Mouse (Mus musculus) liver (tissue): ENCODE measurements around the gene Cys1.
A peak's percentile ranks its signal among the peaks of the same experiment; 100 is the strongest.
"Not testable (repeated sequence)": the region's sequence is repeated elsewhere in the genome, so short reads cannot be mapped to it uniquely, and the experiment has no call there.

Experiments used
- DNase-seq: peaks from one replicate; pipeline ENCODE4 v3.0.0-alpha.2; 2020; ENCODE audit warnings: mixed read lengths

Cys1 gene

GRCm38 (mm10) chr12:24681286-24682023 lies at the start of gene Cys1:
Gene Cys1 (minus strand): TSS chr12:24681813.
- DNase-seq: no peak

GRCm38 (mm10) chr12:24724369-24724768 lies 42.8 kb upstream of the Cys1 start:
- DNase-seq: peak; percentile 37

GRCm38 (mm10) chr12:24723859-24724258 lies 42.2 kb upstream of the Cys1 start:
- DNase-seq: no peak

GRCm38 (mm10) chr12:24723434-24723833 lies 41.8 kb upstream of the Cys1 start:
- no peak for DNase-seq

- DNase-seq: peak; percentile 51
Measured at GRCm38 (mm10) chr12:24716721-24717301, 35.2 kb upstream of the Cys1 start.

- DNase-seq: peak; percentile 54
Measured at GRCm38 (mm10) chr12:24715268-24715896, 33.8 kb upstream of the Cys1 start.

GRCm38 (mm10) chr12:24714579-24715255 lies 33.1 kb upstream of the Cys1 start:
- DNase-seq: no peak

- DNase-seq: no peak
Measured at GRCm38 (mm10) chr12:24712396-24712795, 30.8 kb upstream of the Cys1 start.

GRCm38 (mm10) chr12:24710672-24711071 lies 29.1 kb upstream of the Cys1 start:
- DNase-seq: peak; percentile 78

- DNase-seq: peak; percentile 73
Measured at GRCm38 (mm10) chr12:24709831-24710508, 28.4 kb upstream of the Cys1 start.

- DNase-seq: no peak
Measured at GRCm38 (mm10) chr12:24709409-24709808, 27.8 kb upstream of the Cys1 start.

- DNase-seq: no peak
Measured at GRCm38 (mm10) chr12:24708824-24709218, 27.2 kb upstream of the Cys1 start.

- peak; percentile 98 for DNase-seq
Measured at GRCm38 (mm10) chr12:24707954-24708823, 26.6 kb upstream of the Cys1 start, which contains the start of gene Rrm2. Gene Rrm2 (plus strand): TSS chr12:24708241.

GRCm38 (mm10) chr12:24707480-24707802 lies 25.8 kb upstream of the Cys1 start:
- no peak for DNase-seq

GRCm38 (mm10) chr12:24706764-24707479 lies 25.3 kb upstream of the Cys1 start:
- peak; percentile 94 for DNase-seq

GRCm38 (mm10) chr12:24705502-24706263 lies 24.1 kb upstream of the Cys1 start:
- peak; percentile 81 for DNase-seq

GRCm38 (mm10) chr12:24703013-24703412 lies 21.4 kb upstream of the Cys1 start:
- peak; percentile 81 for DNase-seq

GRCm38 (mm10) chr12:24701621-24702020 lies 20.0 kb upstream of the Cys1 start:
- DNase-seq: not testable (repeated sequence)

- DNase-seq: no peak
Measured at GRCm38 (mm10) chr12:24699578-24699977, 18.0 kb upstream of the Cys1 start.

GRCm38 (mm10) chr12:24698514-24698913 lies 16.9 kb upstream of the Cys1 start:
- no peak for DNase-seq
